Mouse (Mus musculus) bone marrow macrophage, adult 2 months (primary cell): ENCODE results near the gene Dpf3. TPM values are rescaled to one million over a fixed set of nuclear protein-coding genes. Genes with fewer than 3 reads are reported as not detected.

Experiments
- H3K27ac ChIP-seq: 2 replicates; pipeline ENCODE4 v1.5.1; 2012; ENCODE audit warnings: low read depth, low read length; ENCODE audit not compliant: insufficient read depth
- H3K4me1 ChIP-seq: 2 replicates; pipeline ENCODE4 v1.6.1; 2012; ENCODE audit warnings: low read length; ENCODE audit not compliant: control insufficient read depth, insufficient read depth
- H3K4me3 ChIP-seq: 2 replicates; pipeline ENCODE4 v1.5.1; 2012; ENCODE audit warnings: mild to moderate bottlenecking, low read length, moderate library complexity; ENCODE audit not compliant: insufficient read depth
- CTCF ChIP-seq: IDR thresholded peaks from 2 replicates; pipeline ENCODE4 v1.5.1; 2012; ENCODE audit warnings: low read depth, mild to moderate bottlenecking, low read length, moderate library complexity
- POLR2A ChIP-seq: IDR thresholded peaks from 2 replicates; pipeline ENCODE4 v1.6.1; 2012; ENCODE audit warnings: mild to moderate bottlenecking, low read depth, low read length, borderline replicate concordance
- polyA plus RNA-seq: library from polyadenylated mRNA; stranded (reverse); fragments of >200 nt; gene quantifications from 2 replicates; pipeline ENCODE4 v1.2.4, GENCODE M21; 2012; ENCODE audit not compliant: missing spikeins, insufficient read depth, insufficient read length

Gene Dpf3
- polyA plus RNA-seq, 1 experiment = not detected

- no peak overlapping the region for H3K4me3 ChIP-seq
- H3K4me1 ChIP-seq = no peaks in the 10 kb centered on the region
- no peak overlapping the region for H3K27ac ChIP-seq
- TF ChIP-seq POLR2A = no peak
- TF ChIP-seq CTCF = no peak
These were observed 62.6 kb downstream of the Dpf3 start for GRCm38 (mm10) chr12:83424720-83425444.

DNA sequence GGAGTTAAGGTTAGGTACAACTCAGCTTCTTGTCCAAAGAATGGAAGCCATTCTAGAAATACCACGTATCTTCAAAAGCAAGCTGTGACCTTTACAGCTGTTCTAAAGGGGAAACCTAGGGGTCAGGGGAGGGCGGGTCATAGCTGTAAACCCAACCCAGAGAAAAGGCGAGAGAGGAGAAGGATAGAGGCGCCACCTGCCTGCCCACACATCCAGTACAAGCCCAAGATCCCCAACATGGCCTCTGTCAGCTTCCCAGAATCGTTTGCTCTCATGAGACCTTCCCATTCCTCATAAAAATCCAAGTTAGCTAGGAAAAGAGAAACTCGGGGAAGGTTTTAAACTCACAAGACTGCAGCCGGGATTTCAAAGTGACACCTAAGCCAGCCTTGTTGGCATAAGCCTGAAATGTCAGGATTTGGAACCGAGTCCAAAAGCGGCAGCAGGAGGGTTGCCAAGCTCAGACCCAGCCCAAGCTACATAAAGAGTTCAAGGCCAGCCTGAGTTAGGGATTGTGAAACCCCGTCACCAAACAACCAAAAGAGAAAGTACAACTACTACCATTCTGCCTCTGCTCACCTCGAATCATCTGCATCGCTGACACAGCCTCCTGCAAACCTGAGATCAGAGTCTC lies 63.3 kb downstream of the Dpf3 start:
- Histone ChIP-seq H3K4me3 (no peak overlapping the region), H3K4me1 (no peaks in the 10 kb centered on the region), H3K27ac (no peak overlapping the region)
- no peak for TF ChIP-seq CTCF
- TF ChIP-seq POLR2A = no peak

- H3K4me3 ChIP-seq = no peak overlapping the region
- H3K27ac ChIP-seq = no peak overlapping the region
- TF ChIP-seq POLR2A (no peak), CTCF (no peak)
- H3K4me1 ChIP-seq = no peaks in the 10 kb centered on the region
These were observed 67.2 kb downstream of the Dpf3 start for GRCm38 (mm10) chr12:83420346-83420745.

DNA sequence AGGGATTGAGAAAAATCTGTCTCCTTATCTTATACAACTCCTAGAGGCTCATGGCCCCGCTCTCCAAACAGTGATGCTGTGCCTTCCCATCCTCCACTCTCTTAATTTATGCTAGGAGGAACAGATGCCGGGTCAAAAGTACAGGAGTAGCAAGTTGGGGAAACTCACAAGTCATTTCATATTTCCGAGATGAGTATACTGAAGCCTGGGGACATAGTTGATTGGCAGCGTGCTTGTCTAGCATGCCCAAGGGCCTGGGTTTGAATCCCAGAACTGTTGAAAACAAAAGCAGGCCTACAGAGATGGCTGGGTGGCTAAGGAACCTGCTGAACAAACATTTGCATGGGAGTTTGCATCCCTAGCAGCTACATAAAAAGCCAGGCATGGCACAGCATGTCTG lies 72.3 kb downstream of the Dpf3 start:
- H3K4me1 ChIP-seq = no peaks in the 10 kb centered on the region
- H3K27ac ChIP-seq = no peak overlapping the region
- TF ChIP-seq POLR2A = no peak
- no peak for TF ChIP-seq CTCF
- no peak overlapping the region for H3K4me3 ChIP-seq

DNA sequence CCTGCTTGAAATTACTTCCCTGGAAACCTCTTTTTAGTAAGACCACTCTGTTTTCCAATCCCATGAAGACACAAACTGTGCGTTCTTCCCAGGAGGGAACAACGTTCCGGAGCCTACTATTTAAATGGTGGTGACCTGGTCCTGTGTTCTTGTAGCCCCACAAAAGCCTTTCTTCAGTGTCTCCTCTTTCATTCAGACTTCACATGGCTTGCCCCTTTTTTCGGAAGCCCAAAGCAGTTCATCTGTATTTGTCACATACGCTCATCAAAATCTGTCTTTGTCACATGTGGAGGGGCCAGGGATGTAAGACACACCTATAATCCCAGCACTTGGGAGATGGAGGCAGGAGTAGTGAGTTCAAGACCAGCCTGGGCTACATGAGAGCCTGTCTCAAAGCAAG lies 73.8 kb downstream of the Dpf3 start:
- Histone ChIP-seq H3K27ac (no peak overlapping the region), H3K4me3 (no peak overlapping the region), H3K4me1 (no peaks in the 10 kb centered on the region)
- no peak for TF ChIP-seq CTCF
- no peak for TF ChIP-seq POLR2A

DNA sequence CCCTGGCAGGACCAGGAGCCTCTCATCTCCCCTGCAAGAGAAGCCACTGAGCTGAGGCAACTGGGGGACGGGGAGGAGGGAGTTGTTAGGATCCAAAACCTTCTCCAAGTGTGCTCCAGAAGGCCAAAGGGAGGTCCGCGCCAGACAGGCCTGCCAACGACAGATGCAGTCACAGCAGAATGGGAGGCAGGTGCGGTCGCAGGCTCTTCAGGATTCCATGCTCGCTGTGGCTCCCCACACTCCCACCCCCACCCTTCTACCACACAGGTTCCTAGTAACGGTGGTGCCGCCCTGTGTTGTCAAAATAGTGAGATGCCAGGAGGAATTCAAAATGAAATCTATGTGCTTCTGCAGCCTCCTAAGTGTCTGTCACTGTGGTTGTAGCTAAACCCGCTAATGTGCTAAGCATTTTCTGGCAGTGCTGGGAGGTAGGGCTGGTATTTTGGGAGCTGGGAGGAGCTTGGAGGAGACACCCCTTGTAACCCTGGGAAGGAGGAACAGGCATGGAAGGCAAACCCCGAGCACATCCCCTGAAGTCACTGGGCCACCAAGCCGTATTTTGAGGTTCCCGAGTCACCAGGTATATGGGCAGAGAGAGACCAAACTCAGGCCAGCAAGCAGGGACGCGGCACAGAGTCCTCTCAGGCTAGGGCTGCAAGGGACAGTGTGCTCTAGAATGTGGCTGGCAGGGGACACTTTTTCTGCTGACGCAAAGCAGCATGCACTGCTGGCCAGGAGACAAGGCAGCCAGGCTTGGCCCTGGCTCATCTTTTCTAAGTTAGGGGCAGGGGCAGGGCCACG lies 75.6 kb downstream of the Dpf3 start:
- no peaks in the 10 kb centered on the region for H3K4me1 ChIP-seq
- no peak overlapping the region for H3K4me3 ChIP-seq

DNA sequence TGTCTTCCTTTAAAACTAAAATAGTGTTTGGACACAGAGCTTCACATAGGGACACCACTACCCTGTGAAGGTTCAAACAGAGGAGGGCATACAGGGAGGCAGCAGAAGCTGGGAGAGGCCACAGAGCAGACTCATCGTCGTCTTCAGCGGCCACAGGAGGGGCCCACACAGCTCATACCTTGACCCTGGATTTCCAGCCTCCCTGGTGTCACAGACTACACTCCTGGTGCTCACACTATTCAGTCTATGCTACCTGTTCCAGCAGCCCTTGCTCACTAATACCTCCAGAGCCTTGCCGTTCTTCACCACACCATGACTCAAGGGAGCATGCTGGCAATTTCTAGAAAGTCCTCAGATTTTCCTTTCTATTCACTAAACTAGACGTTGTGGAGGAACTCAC lies 76.5 kb downstream of the Dpf3 start:
- Histone ChIP-seq H3K4me3 (no peak overlapping the region), H3K4me1 (no peaks in the 10 kb centered on the region), H3K27ac (no peak overlapping the region)
- TF ChIP-seq POLR2A (no peak), CTCF (no peak)

More for the DNA sequence above, 75.6 kb downstream of the Dpf3 start:
- no peak overlapping the region for H3K27ac ChIP-seq
- TF ChIP-seq POLR2A (no peak), CTCF (no peak)

- Histone ChIP-seq H3K27ac (no peak overlapping the region), H3K4me1 (no peaks in the 10 kb centered on the region), H3K4me3 (no peak overlapping the region)
- TF ChIP-seq CTCF (no peak), POLR2A (no peak)
These were observed 82.0 kb downstream of the Dpf3 start for GRCm38 (mm10) chr12:83405374-83406125.

GRCm38 (mm10) chr12:83402270-83402669 lies 85.2 kb downstream of the Dpf3 start:
- Histone ChIP-seq H3K4me3 (no peak overlapping the region), H3K4me1 (no peaks in the 10 kb centered on the region), H3K27ac (no peak overlapping the region)
- no peak for TF ChIP-seq CTCF
- no peak for TF ChIP-seq POLR2A

DNA sequence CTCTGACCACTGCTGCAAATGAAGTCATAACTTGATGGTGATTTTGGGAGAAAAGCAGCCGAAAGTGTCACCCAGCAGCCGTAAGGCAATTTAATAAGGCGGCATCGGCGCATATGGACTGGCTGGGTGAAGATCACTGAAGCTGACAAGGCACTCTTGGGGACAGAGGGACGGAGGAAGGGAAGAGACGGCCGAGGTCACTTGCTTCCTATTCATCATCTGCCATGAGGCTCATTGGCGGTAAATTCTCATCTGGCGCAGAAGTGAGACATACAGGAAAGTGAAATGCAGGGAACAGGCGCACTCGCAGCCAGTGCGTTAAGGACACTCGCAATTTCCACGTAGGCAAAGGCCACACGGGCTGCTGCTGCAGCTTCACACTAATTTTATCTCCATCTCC lies 95.5 kb downstream of the Dpf3 start:
- no peak for TF ChIP-seq CTCF
- no peak for TF ChIP-seq POLR2A
- H3K4me3 ChIP-seq = no peak overlapping the region
- no peaks in the 10 kb centered on the region for H3K4me1 ChIP-seq
- no peak overlapping the region for H3K27ac ChIP-seq
